Mouse (Mus musculus) cerebellum, adult 2 months (tissue): ENCODE data around the gene Bax.

ENCODE experiments used
- CTCF ChIP-seq: fragments of 200-500 bp; IDR thresholded peaks from 2 replicates; pipeline ENCODE4 v1.5.1; 2011; ENCODE audit warnings: low read depth, mild to moderate bottlenecking, control low read depth, low read length, moderate library complexity, borderline replicate concordance; ENCODE audit not compliant: insufficient read depth
- POLR2A ChIP-seq: fragments of 200-500 bp; IDR thresholded peaks from 2 replicates; pipeline ENCODE4 v1.6.1; 2011; ENCODE audit warnings: low read length, control low read depth, borderline replicate concordance; ENCODE audit not compliant: insufficient read depth

DNA sequence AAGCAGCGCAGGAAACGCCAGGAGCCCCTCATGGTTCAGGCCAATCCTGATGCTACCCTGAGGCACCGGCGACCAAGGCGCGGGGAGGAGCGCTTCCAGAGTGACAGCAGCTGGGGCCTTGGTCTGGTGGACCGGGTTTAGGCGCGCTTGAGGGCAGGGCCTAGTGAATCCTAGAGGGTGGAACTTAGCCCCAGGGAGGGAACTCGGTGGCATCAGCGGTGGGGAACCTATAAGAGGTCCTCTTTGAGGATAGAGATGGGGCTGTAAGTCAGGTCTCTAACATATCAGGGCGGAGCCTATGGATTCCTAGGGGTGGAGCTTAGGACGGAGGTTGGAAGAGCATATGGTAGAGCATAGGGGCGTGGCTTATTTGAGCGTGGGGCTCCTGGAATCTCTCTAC lies 48.7 kb upstream of the Bax start:
- TF ChIP-seq CTCF (no peak), POLR2A (no peak)
